Mouse (Mus musculus) heart, embryonic 16.5 days (tissue): ENCODE data around the gene Clnk. TPM values are rescaled to one million over a fixed set of nuclear protein-coding genes. Genes with fewer than 3 reads are reported as not detected.

ENCODE experiments used
- ATAC-seq: fragments of 200-750 bp; cut with Nextera tagmentation; replicated peaks from 2 replicates; pipeline ENCODE4 v1.8.0; 2017; ENCODE audit warnings: moderate number of reproducible peaks; ENCODE audit not compliant: insufficient read depth, low FRiP score; ENCODE audit errors: extremely low read depth
- H3K27ac ChIP-seq: fragments of 300-500 bp; sonication (generic); 2 replicates; pipeline ENCODE4 v1.5.1; 2014; ENCODE audit warnings: mild to moderate bottlenecking, low read length, control low read depth, moderate library complexity
- H3K27me3 ChIP-seq: fragments of 300-500 bp; sonication (generic); 2 replicates; pipeline ENCODE4 v1.6.1; 2014; ENCODE audit warnings: low read length, mixed read lengths; ENCODE audit not compliant: control insufficient read depth, insufficient read depth
- H3K36me3 ChIP-seq: fragments of 300-500 bp; sonication (generic); 2 replicates; pipeline ENCODE4 v1.6.1; 2014; ENCODE audit not compliant: control insufficient read depth, insufficient read depth
- H3K4me1 ChIP-seq: fragments of 300-500 bp; sonication (generic); 2 replicates; pipeline ENCODE4 v1.6.1; 2014; ENCODE audit warnings: low read length, mixed read lengths; ENCODE audit not compliant: control insufficient read depth, insufficient read depth
- H3K4me2 ChIP-seq: fragments of 300-500 bp; sonication (generic); 2 replicates; pipeline ENCODE4 v1.6.1; 2014; ENCODE audit warnings: low read depth, mild to moderate bottlenecking, control low read depth, low read length
- H3K4me3 ChIP-seq: fragments of 300-500 bp; sonication (generic); 2 replicates; pipeline ENCODE4 v1.5.1; 2014; ENCODE audit warnings: mild to moderate bottlenecking, control low read depth, low read length
- H3K9ac ChIP-seq: fragments of 300-500 bp; sonication (generic); 2 replicates; pipeline ENCODE4 v1.6.1; 2014; ENCODE audit warnings: low read length, control low read depth
- H3K9me3 ChIP-seq: fragments of 300-500 bp; sonication (generic); replicated peaks from 2 replicates; pipeline ENCODE4 v1.6.1; 2016; ENCODE audit warnings: low read length; ENCODE audit not compliant: control insufficient read depth
- WGBS: fragments of 180-500 bp; shearing (Covaris S2); extraction: QIAGEN DNeasy Blood & Tissue Kit; methylation state at CpG from one replicate; pipeline ENCODE4 v1.1.7; 2014; 5-methylcytosine and 5-hydroxymethylcytosine counted together
- polyA plus RNA-seq: library from polyadenylated mRNA; unstranded; fragments of >200 nt; fragmentation: Nextera tagmentation; extraction: Ambion mirVana; gene quantifications from 2 replicates; pipeline ENCODE4 v1.2.1, GENCODE M21; 2015

Gene Clnk
- polyA plus RNA-seq, 1 experiment from 2014 or later = 0.34 TPM

GRCm38 (mm10) chr5:38708940-38709581, 167.6 kb downstream of the Clnk start:
- H3K27me3 ChIP-seq = no peaks in the 10 kb centered on the region
- H3K27ac ChIP-seq = no peak overlapping the region
- H3K9ac ChIP-seq = no peak overlapping the region
- WGBS = 59% methylated on average over 11 of the region's 11 CpGs
- ATAC-seq = no peak
- H3K36me3 ChIP-seq = no peaks in the 10 kb centered on the region
- no peaks in the 10 kb centered on the region for H3K9me3 ChIP-seq
- no peak overlapping the region for H3K4me2 ChIP-seq
- H3K4me3 ChIP-seq = no peak overlapping the region
- no peaks in the 10 kb centered on the region for H3K4me1 ChIP-seq

- H3K36me3 ChIP-seq = no peaks in the 10 kb centered on the region
- H3K27ac ChIP-seq = no peak overlapping the region
- no peak for ATAC-seq
- H3K4me1 ChIP-seq = no peaks in the 10 kb centered on the region
- no peak overlapping the region for H3K4me3 ChIP-seq
- WGBS = 66% methylated on average over 7 of the region's 7 CpGs
- no peaks in the 10 kb centered on the region for H3K9me3 ChIP-seq
- H3K9ac ChIP-seq = no peak overlapping the region
- no peak overlapping the region for H3K4me2 ChIP-seq
- H3K27me3 ChIP-seq = no peaks in the 10 kb centered on the region
Observed at GRCm38 (mm10) chr5:38707364-38708075, 169.1 kb downstream of the Clnk start.

GRCm38 (mm10) chr5:38702941-38703340, 173.7 kb downstream of the Clnk start:
- Histone ChIP-seq H3K4me3 (no peak overlapping the region), H3K4me2 (no peak overlapping the region), H3K9me3 (no peaks in the 10 kb centered on the region), H3K27ac (no peak overlapping the region), H3K4me1 (no peaks in the 10 kb centered on the region), H3K27me3 (no peaks in the 10 kb centered on the region), H3K9ac (no peak overlapping the region), H3K36me3 (no peaks in the 10 kb centered on the region)
- 83% methylated on average over 6 of the region's 6 CpGs for WGBS
- no peak for ATAC-seq

GRCm38 (mm10) chr5:38702091-38702490, 174.5 kb downstream of the Clnk start:
- Histone ChIP-seq H3K4me3 (no peak overlapping the region), H3K4me2 (no peak overlapping the region), H3K9ac (no peak overlapping the region), H3K27me3 (no peaks in the 10 kb centered on the region), H3K4me1 (no peaks in the 10 kb centered on the region), H3K27ac (no peak overlapping the region), H3K36me3 (no peaks in the 10 kb centered on the region), H3K9me3 (no peaks in the 10 kb centered on the region)
- ATAC-seq = no peak
- whole genome bisulfite sequencing = 73% methylated on average over 2 of the region's 2 CpGs

- Histone ChIP-seq H3K36me3 (no peaks in the 10 kb centered on the region), H3K4me2 (no peak overlapping the region), H3K27ac (no peak overlapping the region), H3K27me3 (no peaks in the 10 kb centered on the region), H3K4me3 (no peak overlapping the region), H3K9ac (no peak overlapping the region), H3K9me3 (no peaks in the 10 kb centered on the region), H3K4me1 (no peaks in the 10 kb centered on the region)
- 67% methylated on average over 5 of the region's 5 CpGs for WGBS
- no peak for ATAC-seq
Observed at GRCm38 (mm10) chr5:38698466-38698865, 178.1 kb downstream of the Clnk start.

GRCm38 (mm10) chr5:38698046-38698445, 178.6 kb downstream of the Clnk start:
- H3K36me3 ChIP-seq = no peaks in the 10 kb centered on the region
- ATAC-seq = no peak

GRCm38 (mm10) chr5:38696616-38697375, 179.8 kb downstream of the Clnk start:
- 70% methylated on average over 8 of the region's 8 CpGs for WGBS
- Histone ChIP-seq H3K9ac (no peak overlapping the region), H3K36me3 (no peaks in the 10 kb centered on the region), H3K9me3 (no peaks in the 10 kb centered on the region), H3K4me2 (no peak overlapping the region), H3K4me3 (no peak overlapping the region), H3K27me3 (no peaks in the 10 kb centered on the region), H3K27ac (no peak overlapping the region), H3K4me1 (no peaks in the 10 kb centered on the region)
- ATAC-seq = no peak

More at GRCm38 (mm10) chr5:38698046-38698445, 178.6 kb downstream of the Clnk start:
- H3K27ac ChIP-seq = no peak overlapping the region
- no peaks in the 10 kb centered on the region for H3K4me1 ChIP-seq
- 66% methylated on average over 3 of the region's 3 CpGs for WGBS
- H3K27me3 ChIP-seq = no peaks in the 10 kb centered on the region
- no peak overlapping the region for H3K9ac ChIP-seq
- H3K4me2 ChIP-seq = no peak overlapping the region
- no peak overlapping the region for H3K4me3 ChIP-seq
- no peaks in the 10 kb centered on the region for H3K9me3 ChIP-seq

GRCm38 (mm10) chr5:38692859-38693258, 183.8 kb downstream of the Clnk start:
- no peak for ATAC-seq
- Histone ChIP-seq H3K4me3 (no peak overlapping the region), H3K4me2 (no peak overlapping the region), H3K9me3 (no peaks in the 10 kb centered on the region), H3K9ac (no peak overlapping the region), H3K36me3 (no peaks in the 10 kb centered on the region), H3K27ac (no peak overlapping the region), H3K27me3 (no peaks in the 10 kb centered on the region), H3K4me1 (no peaks in the 10 kb centered on the region)
- WGBS = 76% methylated on average over 6 of the region's 6 CpGs

- Histone ChIP-seq H3K27ac (no peak overlapping the region), H3K27me3 (no peaks in the 10 kb centered on the region), H3K4me2 (no peak overlapping the region), H3K9ac (no peak overlapping the region), H3K36me3 (no peaks in the 10 kb centered on the region), H3K4me1 (no peaks in the 10 kb centered on the region), H3K4me3 (no peak overlapping the region), H3K9me3 (no peaks in the 10 kb centered on the region)
- no peak for ATAC-seq
- WGBS = 67% methylated on average over 6 of the region's 6 CpGs
Observed at GRCm38 (mm10) chr5:38689186-38689585, 187.4 kb downstream of the Clnk start.
